Mouse (Mus musculus): ENCODE measurements at regions not wholly inside any gene's neighbourhood (a gene's known extent, or its start where the extent isn't known, plus 50 kb on each side); places are given as distances from the start of the nearest gene placed in this dataset.
"Not testable (repeated sequence)": the region's sequence is repeated elsewhere in the genome, so short reads cannot be mapped to it uniquely, and the experiment has no call there.

GRCm38 (mm10) chr8:116021691-116022090 is 314.1 kb upstream of the Maf start:
- H3K4me3 ChIP-seq = no peak overlapping the region
- ATAC-seq (ENCODE audit: insufficient number of reproducible peaks, insufficient read depth, low FRiP score, low TSS enrichment, low read depth) = no peak
- peaks cover 3% of the 10 kb centered on the region; the same call in 1 of the 2 replicates for H3K27me3 ChIP-seq
- H3K4me1 ChIP-seq = no peaks in the 10 kb centered on the region
- no peak overlapping the region for H3K27ac ChIP-seq
- no peak overlapping the region for H3K9ac ChIP-seq
- H3K36me3 ChIP-seq = no peaks in the 10 kb centered on the region
- no peaks in the 10 kb centered on the region for H3K9me3 ChIP-seq
- H3K4me2 ChIP-seq = no peak overlapping the region

- 0 out of 2 replicates have a peak, but pooled peaks have one; percentile 48 for ATAC-seq (ENCODE audit: insufficient number of reproducible peaks, insufficient read depth, low FRiP score, low TSS enrichment, low read depth)
- Histone ChIP-seq H3K27ac (no peak overlapping the region), H3K9ac (no peak overlapping the region), H3K4me2 (no peak overlapping the region), H3K9me3 (no peaks in the 10 kb centered on the region), H3K4me3 (no peak overlapping the region), H3K4me1 (0 out of 2 replicates have a peak, but pooled peaks cover 3% of the 10 kb centered on the region), H3K36me3 (no peaks in the 10 kb centered on the region), H3K27me3 (no peaks in the 10 kb centered on the region)
- WGBS = 51% methylated on average over 5 of the region's 5 CpGs
Observed at GRCm38 (mm10) chr8:115995320-115995719, 287.7 kb upstream of the Maf start.

GRCm38 (mm10) chr8:115991989-115992388 is 284.4 kb upstream of the Maf start:
- no peak for ATAC-seq (ENCODE audit: insufficient number of reproducible peaks, insufficient read depth, low FRiP score, low TSS enrichment, low read depth)
- 71% methylated on average over 6 of the region's 6 CpGs for WGBS

GRCm38 (mm10) chr8:115983397-115983796 is 275.8 kb upstream of the Maf start:
- Histone ChIP-seq H3K9ac (no peak overlapping the region), H3K4me2 (no peak overlapping the region), H3K9me3 (no peaks in the 10 kb centered on the region), H3K4me1 (no peaks in the 10 kb centered on the region), H3K36me3 (no peaks in the 10 kb centered on the region), H3K27ac (no peak overlapping the region), H3K27me3 (no peaks in the 10 kb centered on the region), H3K4me3 (no peak overlapping the region)
- WGBS = 73% methylated on average over 6 of the region's 6 CpGs
- ATAC-seq (ENCODE audit: insufficient number of reproducible peaks, insufficient read depth, low FRiP score, low TSS enrichment, low read depth) = no peak

More at GRCm38 (mm10) chr8:115991989-115992388, 284.4 kb upstream of the Maf start:
- Histone ChIP-seq H3K4me1 (0 out of 2 replicates have a peak, but pooled peaks cover 3% of the 10 kb centered on the region), H3K9me3 (no peaks in the 10 kb centered on the region), H3K27ac (no peak overlapping the region), H3K27me3 (no peaks in the 10 kb centered on the region), H3K4me2 (no peak overlapping the region), H3K36me3 (no peaks in the 10 kb centered on the region), H3K4me3 (no peak overlapping the region), H3K9ac (no peak overlapping the region)

- no peak overlapping the region for H3K27ac ChIP-seq
- no peak for ATAC-seq (ENCODE audit: insufficient number of reproducible peaks, insufficient read depth, low FRiP score, low TSS enrichment, low read depth)
- no peak overlapping the region for H3K4me3 ChIP-seq
- no peak overlapping the region for H3K4me2 ChIP-seq
- H3K9ac ChIP-seq = no peak overlapping the region
- no peaks in the 10 kb centered on the region for H3K9me3 ChIP-seq
- no peaks in the 10 kb centered on the region for H3K36me3 ChIP-seq
- H3K4me1 ChIP-seq = no peaks in the 10 kb centered on the region
- 62% methylated on average over 3 of the region's 3 CpGs for WGBS
- no peaks in the 10 kb centered on the region for H3K27me3 ChIP-seq
Observed at GRCm38 (mm10) chr8:115982326-115982725, 274.7 kb upstream of the Maf start.

GRCm38 (mm10) chr8:115981426-115981825 is 273.8 kb upstream of the Maf start:
- no peak for ATAC-seq (ENCODE audit: insufficient number of reproducible peaks, insufficient read depth, low FRiP score, low TSS enrichment, low read depth)

GRCm38 (mm10) chr8:115980616-115981015 is 273.0 kb upstream of the Maf start:
- H3K9ac ChIP-seq = no peak overlapping the region
- H3K9me3 ChIP-seq = no peaks in the 10 kb centered on the region
- H3K4me3 ChIP-seq = no peak overlapping the region
- no peaks in the 10 kb centered on the region for H3K27me3 ChIP-seq
- no peak for ATAC-seq (ENCODE audit: insufficient number of reproducible peaks, insufficient read depth, low FRiP score, low TSS enrichment, low read depth)
- 86% methylated on average over 3 of the region's 3 CpGs for WGBS
- H3K4me1 ChIP-seq = no peaks in the 10 kb centered on the region
- no peak overlapping the region for H3K27ac ChIP-seq
- H3K4me2 ChIP-seq = no peak overlapping the region
- H3K36me3 ChIP-seq = no peaks in the 10 kb centered on the region

More at GRCm38 (mm10) chr8:115981426-115981825, 273.8 kb upstream of the Maf start:
- no peaks in the 10 kb centered on the region for H3K27me3 ChIP-seq
- no peak overlapping the region for H3K4me2 ChIP-seq
- H3K36me3 ChIP-seq = no peaks in the 10 kb centered on the region
- WGBS = 83% methylated on average over 7 of the region's 7 CpGs
- H3K4me1 ChIP-seq = no peaks in the 10 kb centered on the region
- no peak overlapping the region for H3K27ac ChIP-seq
- H3K9ac ChIP-seq = no peak overlapping the region
- H3K9me3 ChIP-seq = no peaks in the 10 kb centered on the region
- H3K4me3 ChIP-seq = no peak overlapping the region

GRCm38 (mm10) chr8:115977152-115977551 is 269.6 kb upstream of the Maf start:
- H3K36me3 ChIP-seq = no peaks in the 10 kb centered on the region
- no peak overlapping the region for H3K4me2 ChIP-seq
- 65% methylated on average over 4 of the region's 4 CpGs for WGBS
- no peak overlapping the region for H3K9ac ChIP-seq
- H3K27ac ChIP-seq = no peak overlapping the region
- ATAC-seq (ENCODE audit: insufficient number of reproducible peaks, insufficient read depth, low FRiP score, low TSS enrichment, low read depth) = no peak
- H3K9me3 ChIP-seq = no peaks in the 10 kb centered on the region
- no peaks in the 10 kb centered on the region for H3K27me3 ChIP-seq
- no peak overlapping the region for H3K4me3 ChIP-seq
- peaks cover 5% of the 10 kb centered on the region; the same call in 1 of the 2 replicates for H3K4me1 ChIP-seq

- Histone ChIP-seq H3K9ac (no peak overlapping the region), H3K27me3 (no peaks in the 10 kb centered on the region), H3K27ac (no peak overlapping the region), H3K4me2 (no peak overlapping the region), H3K36me3 (no peaks in the 10 kb centered on the region), H3K4me3 (no peak overlapping the region), H3K4me1 (peaks cover 5% of the 10 kb centered on the region; the same call in 1 of the 2 replicates), H3K9me3 (no peaks in the 10 kb centered on the region)
- WGBS = 23% methylated on average over 2 of the region's 2 CpGs
- no peak for ATAC-seq (ENCODE audit: insufficient number of reproducible peaks, insufficient read depth, low FRiP score, low TSS enrichment, low read depth)
Observed at GRCm38 (mm10) chr8:115974706-115975105, 267.1 kb upstream of the Maf start.

- not testable (repeated sequence) for H3K9ac ChIP-seq; H3K4me1 ChIP-seq; ATAC-seq (ENCODE audit: insufficient number of reproducible peaks, insufficient read depth, low FRiP score, low TSS enrichment, low read depth); H3K36me3 ChIP-seq; H3K4me2 ChIP-seq; H3K4me3 ChIP-seq; H3K27ac ChIP-seq; H3K9me3 ChIP-seq; H3K27me3 ChIP-seq
- WGBS = 79% methylated on average over 2 of the region's 2 CpGs
Observed at GRCm38 (mm10) chr8:115971351-115971750, 263.8 kb upstream of the Maf start.

GRCm38 (mm10) chr8:115968121-115968520 is 260.5 kb upstream of the Maf start:
- WGBS = 82% methylated on average over 5 of the region's 5 CpGs
- Histone ChIP-seq H3K4me2 (no peak overlapping the region), H3K4me3 (no peak overlapping the region), H3K9ac (no peak overlapping the region), H3K27ac (no peak overlapping the region), H3K4me1 (no peaks in the 10 kb centered on the region), H3K9me3 (no peaks in the 10 kb centered on the region), H3K27me3 (no peaks in the 10 kb centered on the region), H3K36me3 (no peaks in the 10 kb centered on the region)
- no peak for ATAC-seq (ENCODE audit: insufficient number of reproducible peaks, insufficient read depth, low FRiP score, low TSS enrichment, low read depth)

GRCm38 (mm10) chr8:115965981-115966380 is 258.4 kb upstream of the Maf start:
- Histone ChIP-seq H3K27me3 (no peaks in the 10 kb centered on the region), H3K9ac (no peak overlapping the region), H3K9me3 (no peaks in the 10 kb centered on the region), H3K4me3 (no peak overlapping the region), H3K27ac (no peak overlapping the region), H3K4me2 (no peak overlapping the region), H3K36me3 (no peaks in the 10 kb centered on the region), H3K4me1 (no peaks in the 10 kb centered on the region)
- ATAC-seq (ENCODE audit: insufficient number of reproducible peaks, insufficient read depth, low FRiP score, low TSS enrichment, low read depth) = no peak
- 86% methylated on average over 7 of the region's 7 CpGs for WGBS

GRCm38 (mm10) chr8:115955371-115955770 is 247.8 kb upstream of the Maf start:
- Histone ChIP-seq H3K9ac (no peak overlapping the region), H3K9me3 (no peaks in the 10 kb centered on the region), H3K4me3 (no peak overlapping the region), H3K27me3 (no peaks in the 10 kb centered on the region), H3K36me3 (no peaks in the 10 kb centered on the region), H3K27ac (no peak overlapping the region), H3K4me1 (no peaks in the 10 kb centered on the region), H3K4me2 (no peak overlapping the region)
- no peak for ATAC-seq (ENCODE audit: insufficient number of reproducible peaks, insufficient read depth, low FRiP score, low TSS enrichment, low read depth)
- WGBS = 87% methylated on average over 5 of the region's 5 CpGs
